Mouse (Mus musculus) T-cell, adult 2 months (primary cell): ENCODE results near the gene Kif1bp.
"Not testable (repeated sequence)": the region's sequence is repeated elsewhere in the genome, so short reads cannot be mapped to it uniquely, and the experiment has no call there.

ENCODE experiments used
- DNase-seq: peaks from one replicate; pipeline ENCODE4 v3.0.0; 2022; ENCODE audit warnings: low spot score

Gene Kif1bp

DNA sequence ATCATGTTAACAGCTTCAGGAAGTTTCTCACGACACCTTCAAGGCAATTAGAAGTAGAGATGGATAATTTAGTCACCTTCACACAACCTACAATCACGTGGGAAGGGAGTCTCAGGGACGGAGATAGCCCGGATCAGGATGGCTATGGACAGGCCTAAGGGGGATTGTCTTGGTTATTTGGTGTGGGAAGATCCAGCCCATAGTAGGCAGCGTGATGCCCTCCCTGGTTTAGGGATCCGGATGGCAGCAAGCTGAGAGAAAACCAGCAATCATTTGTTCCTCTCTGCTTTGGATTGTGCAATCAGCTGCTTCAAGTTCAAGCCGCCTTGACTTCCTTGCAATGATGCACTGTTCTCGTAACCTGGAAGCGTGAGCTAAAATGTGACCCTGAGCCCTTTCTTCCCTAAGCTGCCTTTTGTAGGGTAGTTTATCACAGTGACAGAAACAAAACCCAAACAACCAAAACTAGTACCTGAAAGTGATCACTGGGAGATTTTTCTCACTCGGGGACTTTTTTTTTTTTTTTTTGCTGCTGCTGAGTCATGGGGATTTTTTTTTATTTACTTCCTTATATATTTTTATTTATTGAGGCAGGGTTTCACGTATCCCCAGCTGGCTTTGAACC, 69.1 kb downstream of the Kif1bp start:
- no peak for DNase-seq

DNA sequence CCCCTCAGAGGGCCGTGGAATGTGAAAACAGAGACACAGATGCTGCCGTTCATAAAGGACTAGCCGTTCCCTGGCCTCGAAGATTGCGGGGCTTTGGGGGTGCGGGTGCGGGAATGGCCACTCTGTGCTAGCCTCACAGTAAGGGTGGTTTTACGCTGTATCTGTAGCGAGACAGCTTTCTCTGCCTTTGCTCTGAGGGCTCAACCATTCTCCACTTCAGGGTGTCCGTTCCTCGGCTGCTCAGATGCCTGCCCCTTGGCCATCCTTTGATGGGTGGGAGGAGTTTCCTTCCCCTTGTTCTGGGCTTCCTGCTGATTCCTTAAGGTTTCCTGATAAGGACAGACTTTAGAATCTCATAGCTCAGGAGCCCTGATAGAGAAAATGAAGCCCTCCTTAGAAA, 69.8 kb downstream of the Kif1bp start:
- no peak for DNase-seq

DNA sequence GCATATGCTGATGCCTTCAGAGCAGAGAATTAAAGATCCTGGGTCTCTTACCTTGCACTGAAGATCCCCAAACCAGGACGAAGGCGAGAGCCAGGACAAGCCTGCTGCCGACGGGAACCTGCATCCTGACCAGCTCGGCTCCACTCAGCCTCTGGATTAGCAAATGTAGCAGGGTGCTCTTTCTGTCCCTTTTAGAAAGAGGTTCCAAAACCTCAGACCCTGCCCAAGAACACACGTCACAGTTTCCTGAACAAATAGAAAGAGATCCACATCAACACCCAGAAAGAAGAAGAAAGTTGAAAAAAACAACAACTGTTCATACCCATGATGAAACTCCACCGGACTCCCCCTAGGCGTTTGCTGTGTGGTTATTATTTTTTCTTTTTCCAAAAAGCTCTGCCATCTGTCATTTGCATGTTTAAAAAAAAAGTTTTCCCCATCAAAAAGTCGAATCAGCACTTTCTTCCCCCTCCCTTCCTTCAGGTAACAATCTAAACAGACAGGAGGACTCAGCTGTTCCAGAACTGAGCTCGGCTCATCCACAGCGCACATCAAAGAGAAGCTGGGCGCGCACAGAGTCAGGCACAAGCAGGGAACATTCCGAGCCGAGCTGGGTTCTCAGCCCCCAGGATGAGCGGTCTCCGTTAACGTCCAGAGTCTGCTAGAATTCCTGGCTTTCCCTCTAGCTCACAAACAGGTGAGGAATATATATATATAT, 70.5 kb downstream of the Kif1bp start:
- peak; percentile 90 for DNase-seq

DNA sequence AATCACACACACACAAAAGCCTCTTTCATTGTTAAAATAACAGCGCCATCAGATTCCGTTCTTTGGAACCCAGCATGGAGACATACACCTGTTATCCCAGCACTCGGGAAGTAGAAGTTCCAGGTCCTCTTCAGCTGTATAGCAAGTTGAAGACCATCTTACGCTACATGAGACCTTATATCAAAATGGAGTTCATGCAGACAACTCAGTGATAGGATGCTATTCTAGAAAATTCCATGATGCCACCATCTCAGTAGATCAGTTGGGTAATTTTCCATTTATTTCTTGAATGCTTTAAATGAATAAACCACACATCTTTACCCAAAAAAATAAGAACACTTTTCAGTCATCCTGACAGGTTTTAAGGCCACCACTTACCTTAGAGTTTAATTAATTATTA, 71.2 kb downstream of the Kif1bp start:
- DNase-seq, result no peak

DNA sequence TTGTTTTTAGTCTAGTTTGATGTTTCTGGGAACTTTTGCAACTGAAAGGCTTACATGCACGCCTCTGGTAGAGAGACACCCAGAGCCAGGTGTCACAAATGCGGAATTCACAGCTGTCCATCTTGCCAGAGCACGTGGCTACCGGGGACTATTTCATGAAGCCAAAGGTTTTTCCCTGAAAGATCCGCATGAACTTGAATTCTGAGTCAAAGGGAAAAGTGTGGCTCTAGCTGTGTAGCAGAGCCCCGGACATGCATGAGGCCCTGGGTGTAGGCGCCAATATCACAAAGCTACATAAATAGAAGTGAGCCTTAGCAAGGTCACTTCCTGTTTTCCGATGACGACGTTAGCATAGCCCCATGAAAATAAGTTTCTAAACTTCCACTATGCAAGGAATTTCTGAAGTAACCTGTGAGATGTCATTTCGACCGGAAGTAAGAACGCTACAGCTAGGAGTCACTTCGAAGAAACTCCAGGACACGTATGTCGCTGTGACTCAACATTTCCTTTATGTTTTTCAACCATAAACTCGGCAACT, 72.2 kb downstream of the Kif1bp start:
- peak; percentile 83 for DNase-seq

DNA sequence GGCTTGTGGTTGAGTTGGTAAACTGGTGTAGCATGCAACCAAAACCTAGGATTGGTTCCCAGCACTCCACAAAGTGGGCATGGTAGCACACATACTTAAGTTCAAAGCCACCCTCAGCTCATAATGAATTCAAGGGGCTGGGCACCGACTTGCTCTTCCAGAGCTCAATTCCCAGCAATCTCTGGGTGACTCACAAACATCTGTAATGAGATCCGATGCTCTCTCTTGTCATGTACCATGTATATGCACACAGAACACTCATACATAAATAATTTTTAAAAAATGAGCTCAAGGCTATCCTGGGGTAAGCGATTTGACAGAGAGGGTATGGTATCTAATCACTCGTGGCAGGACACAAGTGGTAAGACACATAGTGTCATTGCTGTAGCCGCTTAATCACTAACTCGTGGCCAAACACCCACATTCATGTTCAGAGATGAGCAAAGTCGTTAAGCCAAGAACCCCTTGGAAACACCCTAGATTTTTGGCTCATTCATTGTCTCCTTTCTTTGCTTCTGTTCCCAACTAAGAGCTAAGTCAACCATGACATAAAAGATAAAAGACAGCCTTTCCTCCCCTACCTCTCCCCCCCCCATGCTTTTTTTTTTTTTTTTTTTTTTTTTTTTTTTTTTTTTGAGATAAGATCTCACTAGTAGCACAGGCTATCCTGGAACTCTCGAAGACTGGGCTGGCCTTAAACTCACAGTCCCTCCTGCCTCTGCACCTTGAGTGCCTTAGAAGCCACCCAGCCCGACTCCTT, 72.9 kb downstream of the Kif1bp start:
- DNase-seq, result no peak

DNA sequence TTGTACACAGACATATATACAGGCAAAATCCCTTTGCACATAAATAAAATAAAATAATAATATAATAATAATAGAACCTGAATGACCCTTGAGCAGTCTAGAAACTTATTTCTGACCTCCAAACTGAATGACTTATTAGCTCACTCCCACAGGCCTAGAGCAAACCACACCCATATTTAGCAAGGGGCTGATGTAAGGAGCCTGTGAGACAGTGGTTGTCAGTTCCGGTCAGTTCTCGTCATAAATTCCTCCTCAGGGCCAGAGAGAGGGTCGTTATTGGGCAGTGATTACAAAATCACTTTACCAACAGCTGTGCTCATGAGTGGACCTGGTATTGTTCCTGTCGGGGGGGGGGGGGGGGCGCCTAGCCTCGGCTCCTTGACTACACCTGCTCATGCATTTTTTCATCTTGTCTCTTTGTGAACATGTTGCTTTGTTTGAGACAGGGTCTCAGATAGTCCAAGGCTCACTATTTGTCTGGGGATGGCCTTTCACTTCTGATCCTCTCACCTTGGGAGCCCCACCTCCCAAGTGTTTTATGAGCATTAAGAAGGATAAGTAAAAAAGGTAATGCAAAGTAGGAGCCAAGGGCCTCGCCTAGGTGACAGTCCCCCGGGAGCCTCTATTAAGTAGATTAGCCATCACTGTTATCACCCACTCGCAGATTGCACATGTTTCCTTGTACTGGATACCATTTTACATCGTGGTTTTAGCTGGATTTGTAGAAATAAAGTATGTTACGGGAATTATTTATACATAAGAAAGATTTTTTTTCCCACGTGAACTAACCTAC, 74.2 kb downstream of the Kif1bp start:
- no peak for DNase-seq

DNA sequence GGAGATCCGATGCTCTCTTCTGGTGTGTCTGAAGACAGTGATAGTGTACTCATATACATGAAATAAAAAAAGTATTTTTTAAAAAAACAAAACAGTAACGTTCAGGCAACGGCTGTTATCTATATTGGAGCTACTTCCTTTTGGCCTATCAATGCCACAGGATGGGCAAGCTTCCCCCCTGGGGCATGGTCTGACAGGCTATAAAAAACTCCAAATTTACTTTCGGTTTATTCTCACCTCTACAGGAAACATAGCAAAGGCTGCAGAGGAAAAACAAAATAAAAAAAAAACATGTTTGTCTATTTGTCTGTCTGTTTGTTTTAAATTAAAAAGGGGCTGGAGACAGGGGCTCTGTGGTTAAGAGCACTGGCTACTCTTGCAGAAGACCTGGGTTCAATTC, 74.9 kb downstream of the Kif1bp start:
- DNase-seq, result peak; percentile 53

DNA sequence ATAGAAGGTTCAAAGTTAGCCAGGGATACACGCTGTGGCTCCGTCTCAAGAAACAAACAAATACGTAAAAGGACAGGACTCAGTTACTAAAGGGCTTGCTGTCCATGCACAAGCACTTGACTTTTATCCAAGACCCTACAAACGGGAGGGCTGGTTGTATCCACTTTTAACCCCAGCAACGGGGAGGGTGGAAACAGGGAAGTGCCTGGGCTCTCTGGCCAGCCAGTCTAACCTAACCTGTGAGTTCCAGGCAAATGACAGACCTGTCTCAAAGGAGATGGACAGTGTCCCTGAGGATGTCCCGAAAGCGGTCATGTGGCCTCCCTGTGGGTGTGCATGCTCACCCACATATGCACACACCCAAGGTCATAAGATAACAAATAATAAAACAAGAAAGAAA, 76.3 kb downstream of the Kif1bp start:
- no peak for DNase-seq

DNA sequence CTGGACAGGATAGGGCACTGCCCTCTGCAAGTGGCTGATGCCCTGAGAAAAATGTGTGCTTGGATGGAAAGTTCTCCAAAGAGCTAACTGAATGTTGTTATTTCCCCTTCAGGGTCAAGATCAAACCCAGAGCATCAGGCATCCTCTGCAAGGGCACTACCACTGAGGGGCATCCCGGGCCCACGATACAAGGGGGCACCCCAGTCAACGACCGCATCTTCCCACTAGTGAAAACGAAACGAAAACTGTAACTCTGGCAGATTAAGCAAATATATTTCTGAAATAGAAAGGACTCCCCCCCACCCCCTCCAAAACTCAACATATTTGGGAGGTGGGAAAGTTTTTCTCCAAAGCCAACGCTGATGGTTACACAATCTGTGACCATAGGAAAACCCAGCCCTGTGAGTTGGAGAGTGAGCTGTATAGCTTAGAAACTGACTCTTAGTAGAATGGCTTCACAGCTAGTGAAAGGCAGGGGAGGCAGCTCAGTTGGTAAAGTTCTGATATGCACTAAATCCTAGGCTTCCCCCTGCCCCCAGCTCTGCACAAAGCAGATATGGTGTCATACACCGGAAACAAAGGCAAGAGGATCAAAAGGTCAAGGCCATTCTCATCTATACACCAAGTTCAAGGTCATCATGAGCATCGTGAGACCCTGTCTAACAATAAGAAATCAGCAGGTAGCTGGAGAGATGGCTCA, 77.2 kb downstream of the Kif1bp start:
- DNase-seq, result peak; percentile 44

DNA sequence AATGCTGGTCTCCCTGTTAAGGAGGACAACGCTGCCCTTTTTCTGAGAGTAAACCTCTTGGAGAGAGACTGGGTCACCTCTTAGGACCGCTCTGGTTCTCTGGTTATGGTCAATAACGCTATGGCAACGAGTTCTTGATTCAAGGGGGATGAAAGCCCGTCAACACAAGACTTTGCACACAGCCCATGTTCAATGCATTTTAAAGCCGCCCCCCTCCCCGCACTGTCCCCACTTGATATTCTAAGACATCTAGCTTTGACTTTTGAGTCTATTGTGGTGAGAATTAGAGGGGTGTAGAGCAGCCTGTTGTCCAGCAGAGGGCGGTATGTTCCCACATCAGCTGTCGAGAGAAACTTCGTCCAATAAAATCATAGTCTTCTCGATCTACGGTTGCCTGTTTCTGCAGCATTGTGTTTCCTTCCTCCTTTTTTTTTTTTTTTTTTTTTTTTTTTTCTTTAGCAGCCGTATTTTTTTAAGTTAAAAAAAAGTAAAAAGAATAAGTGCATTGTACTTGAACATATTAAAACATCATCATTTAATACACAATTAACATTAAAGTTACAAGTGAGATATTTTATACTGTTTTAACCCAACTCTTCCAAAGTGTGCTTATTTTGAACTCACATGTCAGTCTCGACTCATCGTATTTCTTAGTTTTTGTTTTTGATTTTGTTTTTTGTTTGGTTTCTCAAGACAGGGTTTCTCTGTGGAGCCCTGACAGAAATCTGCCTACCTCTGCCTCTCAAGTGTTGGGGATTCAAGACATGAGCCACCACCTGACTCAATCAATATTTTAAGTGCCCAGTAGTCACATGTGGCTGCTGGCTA, 78.0 kb downstream of the Kif1bp start:
- peak; percentile 79 for DNase-seq

DNA sequence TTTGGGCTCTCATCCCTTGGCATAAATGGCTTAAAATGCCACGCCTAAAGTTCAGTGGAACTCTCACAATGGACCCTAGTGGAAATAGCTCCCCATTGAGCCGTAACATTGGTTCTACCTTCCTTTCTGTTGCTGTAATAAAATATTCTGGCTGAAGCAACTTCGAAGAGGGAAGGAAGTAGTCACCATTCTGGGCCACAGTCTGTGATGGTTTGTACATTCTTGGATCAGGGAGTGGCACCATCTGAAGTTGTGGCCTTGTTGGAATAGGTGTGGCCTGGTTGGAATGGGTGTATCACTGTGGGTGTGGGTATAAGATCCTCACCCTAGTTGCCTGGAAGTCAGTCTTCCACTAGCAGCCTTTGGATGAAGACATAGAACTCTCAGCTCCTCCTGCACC, 86.6 kb downstream of the Kif1bp start:
- DNase-seq, result not testable (repeated sequence)
